Mouse (Mus musculus): ENCODE results near the gene C77080.

Gene C77080

DNA sequence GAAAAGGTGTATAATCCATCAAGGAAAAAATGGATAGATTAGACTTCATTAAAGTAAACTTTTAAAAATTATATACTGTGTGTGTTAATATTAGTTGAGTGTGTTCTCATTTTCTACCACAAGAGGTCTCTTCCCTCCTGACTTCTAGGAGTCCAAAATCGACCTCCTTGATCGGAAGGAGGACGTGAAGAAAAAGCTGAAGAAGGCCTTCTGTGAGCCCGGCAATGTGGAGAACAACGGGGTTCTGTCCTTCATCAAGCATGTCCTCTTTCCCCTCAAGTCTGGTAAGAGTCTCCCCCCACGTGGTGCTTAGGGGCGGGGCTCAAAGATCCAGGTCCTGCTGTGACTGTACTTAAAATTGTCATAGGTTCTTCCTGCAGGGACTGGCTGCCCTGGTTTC is 51.7 kb downstream of the C77080 start:
- DNase-seq, result no peak

- DNase-seq, result no peak
These were observed 54.4 kb downstream of the C77080 start for GRCm38 (mm10) chr4:129206792-129207191.

- DNase-seq, result no peak
These were observed 56.5 kb downstream of the C77080 start for GRCm38 (mm10) chr4:129204655-129205054.

GRCm38 (mm10) chr4:129197514-129197913 is 63.7 kb downstream of the C77080 start:
- DNase-seq, result no peak

- DNase-seq, result no peak
These were observed 66.9 kb downstream of the C77080 start for GRCm38 (mm10) chr4:129194280-129194679.

- DNase-seq, result no peak
These were observed 69.5 kb downstream of the C77080 start for GRCm38 (mm10) chr4:129191691-129192090.

GRCm38 (mm10) chr4:129190538-129190937 is 70.7 kb downstream of the C77080 start:
- no peak for DNase-seq

DNA sequence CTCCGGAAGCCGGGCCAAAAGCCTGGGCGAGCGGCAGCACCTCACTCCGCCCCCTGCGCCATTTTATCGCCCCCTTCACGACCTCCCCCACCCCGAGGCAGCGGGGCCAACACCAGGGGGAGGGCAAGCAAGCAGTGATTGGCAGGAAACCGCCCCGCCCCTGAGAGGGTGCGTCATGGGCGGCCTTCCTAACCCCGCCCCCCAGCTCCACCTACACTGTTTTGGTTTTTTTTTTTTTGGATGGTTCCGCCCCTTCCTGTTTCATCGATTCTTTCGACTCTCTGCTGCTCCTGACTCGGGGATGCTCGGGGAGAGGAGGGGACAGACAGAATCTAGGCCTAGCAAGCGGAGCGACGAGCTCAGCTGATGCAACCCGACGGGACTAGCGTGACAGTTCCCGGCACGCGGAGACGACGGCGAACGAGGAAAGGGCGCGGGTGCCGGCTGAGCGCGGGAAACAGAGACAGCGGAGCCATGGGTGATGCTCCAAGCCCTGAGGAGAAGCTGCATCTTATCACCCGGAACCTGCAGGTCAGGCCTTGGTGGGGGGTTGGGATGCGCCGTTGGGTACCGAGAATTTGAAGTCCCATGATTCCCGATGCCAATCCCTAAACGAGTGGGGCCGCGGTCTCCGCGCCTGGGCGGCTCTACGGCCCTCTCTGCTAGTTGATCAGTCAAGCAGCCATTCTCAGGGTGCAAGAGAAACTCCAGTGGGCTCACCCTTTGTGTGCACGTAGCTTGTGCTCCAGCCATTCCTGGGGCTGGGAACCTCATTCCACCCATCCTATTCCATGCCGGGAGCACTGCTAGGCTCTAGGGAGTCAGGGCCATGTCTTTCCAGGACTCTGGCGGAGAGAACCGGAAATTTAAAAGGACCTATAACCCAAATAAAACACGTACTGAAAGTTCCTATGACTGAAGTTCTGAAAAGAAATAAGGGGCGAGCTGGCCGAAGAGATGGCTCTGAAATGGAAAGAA is 71.4 kb downstream of the C77080 start, which contains the start of the genes S100pbp and Yars:
TSS of gene S100pbp (minus strand) at position 186 of the 978 bp plus-strand sequence.
TSS of gene Yars (plus strand) at position 219 of the 978 bp plus-strand sequence.
- DNase-seq, result peak; percentile 98

DNA sequence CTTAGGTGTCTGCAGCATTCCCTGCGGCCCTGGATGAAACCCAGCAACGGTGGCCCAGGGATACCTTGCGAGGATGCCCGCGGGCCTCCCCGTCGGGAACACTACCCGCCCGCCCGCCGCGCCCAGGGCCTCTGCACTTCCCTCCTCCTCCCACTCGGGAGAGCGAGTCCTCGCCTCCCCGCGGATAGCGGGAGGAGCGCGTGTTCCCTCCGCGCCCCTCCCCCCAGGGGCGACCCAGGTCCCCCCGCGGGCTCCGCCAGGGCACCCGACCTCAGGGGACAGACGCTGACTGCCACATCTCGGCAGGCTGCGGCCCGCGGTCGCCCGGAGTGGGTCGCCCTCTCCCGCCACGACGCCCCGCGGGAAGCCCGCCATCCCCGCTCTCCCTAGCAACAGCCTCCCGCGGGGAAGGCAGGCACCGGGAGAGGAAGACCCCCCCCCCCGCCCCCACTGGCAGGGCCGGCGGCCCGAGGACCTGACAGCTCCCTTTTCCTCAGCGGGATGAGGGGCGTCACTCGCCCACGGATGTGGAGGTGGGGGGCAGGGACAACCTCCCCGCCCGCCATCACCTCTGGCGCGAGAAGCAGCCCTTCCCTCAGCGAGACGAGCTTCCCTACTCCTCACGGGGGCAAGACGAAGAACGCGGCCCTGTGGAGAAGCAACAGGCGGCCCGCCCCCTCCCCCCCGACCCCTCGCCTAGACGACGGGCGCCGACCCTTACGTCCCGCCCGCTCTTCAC is 72.2 kb downstream of the C77080 start:
- peak; percentile 61 for DNase-seq

DNA sequence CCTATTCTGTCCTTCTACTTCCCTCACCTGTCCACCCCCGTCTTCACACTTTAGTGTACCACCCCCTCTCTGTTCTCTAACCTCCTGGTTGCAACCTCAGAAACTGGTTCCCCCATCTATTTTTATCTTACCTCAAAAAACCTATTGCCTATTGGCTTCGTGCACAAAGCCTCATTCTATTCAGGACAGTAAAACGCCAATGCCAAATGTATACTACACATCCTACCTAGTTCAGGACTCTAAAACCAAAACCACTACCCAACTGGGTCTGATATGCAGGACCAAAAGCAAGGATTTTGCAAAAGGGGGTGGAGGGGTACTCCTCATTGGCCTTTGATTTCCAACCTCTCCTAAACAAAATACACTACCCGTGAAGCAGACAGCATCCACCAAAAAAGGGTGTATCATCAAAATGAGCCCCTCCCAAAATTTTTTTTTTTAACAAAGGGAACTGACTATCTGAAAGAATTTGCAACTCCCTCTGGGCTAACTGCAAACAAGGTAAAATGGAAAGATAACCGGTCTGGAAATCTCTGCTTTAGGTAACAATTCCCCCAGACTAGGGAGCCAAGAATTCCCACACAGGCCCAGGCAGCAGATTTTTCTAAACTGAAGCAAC is 73.1 kb downstream of the C77080 start:
- DNase-seq, result no peak

DNA sequence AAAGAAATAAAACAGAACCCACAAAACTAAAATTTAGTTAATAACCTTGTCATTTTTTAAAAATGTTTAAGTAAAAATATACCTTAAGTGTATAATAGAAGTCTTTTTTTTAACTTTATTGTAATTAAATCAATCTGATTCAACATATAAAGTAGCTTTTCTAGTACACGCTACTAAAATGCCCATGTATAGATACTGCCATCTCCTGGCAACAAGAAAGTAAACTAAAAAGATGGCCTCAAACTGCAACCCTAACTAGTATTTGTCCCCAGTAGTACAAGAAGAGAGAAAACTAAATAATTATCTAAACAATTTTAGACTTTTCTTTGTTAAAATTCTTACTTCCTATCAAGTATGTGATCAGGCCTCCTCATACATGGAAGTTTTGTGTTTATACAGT is 81.6 kb downstream of the C77080 start:
- no peak for DNase-seq

DNA sequence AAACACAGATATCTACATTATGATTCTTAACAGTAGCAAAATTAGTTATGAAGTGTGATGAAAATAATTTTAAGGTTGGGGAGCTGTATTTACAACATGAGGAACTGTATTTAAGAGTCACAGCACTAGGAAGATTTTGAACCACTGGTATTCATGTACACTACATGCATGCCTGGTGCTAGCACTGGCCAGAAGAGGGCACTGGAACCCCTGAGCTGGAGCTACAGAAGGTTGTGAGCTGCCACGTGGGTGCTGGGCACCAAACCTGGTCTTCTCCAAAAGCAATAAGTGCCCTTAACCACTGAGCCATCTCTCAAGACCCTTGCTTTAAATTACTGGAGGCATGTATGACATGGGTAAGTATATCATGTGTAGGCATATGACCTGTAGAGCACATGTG is 88.7 kb downstream of the C77080 start:
- no peak for DNase-seq

All from kidney, adult 18-20 months (tissue).